Mouse (Mus musculus): ENCODE data around the gene Ifrd2. TPM values are rescaled to one million over a fixed set of nuclear protein-coding genes. Genes with fewer than 3 reads are reported as not detected.

The Ifrd2 gene
- polyA plus RNA-seq, 1 experiment from 2014 or later, result 40.2 TPM

DNA sequence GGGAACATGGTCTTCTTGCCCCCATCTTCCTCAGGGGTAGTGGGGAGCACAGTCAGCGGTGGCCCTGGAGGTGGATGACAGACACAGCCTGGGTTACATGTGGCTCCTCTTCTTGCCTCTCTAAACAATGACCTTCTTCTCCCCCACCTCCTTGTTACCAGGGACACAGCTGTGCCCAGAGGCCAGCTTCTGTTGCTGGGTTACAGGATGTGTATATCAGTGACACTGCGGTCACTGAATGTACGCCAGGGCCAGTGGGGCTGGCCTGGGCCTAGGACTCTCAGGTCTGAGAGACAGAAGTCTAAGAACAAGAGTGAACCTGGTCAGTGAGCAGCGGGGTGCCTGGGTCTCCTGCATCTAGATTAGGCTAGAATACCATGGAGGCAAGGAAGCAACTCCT, 27.6 kb downstream of the Ifrd2 start:
- H3K36me3 ChIP-seq, result peaks cover 65% of the 10 kb centered on the region

DNA sequence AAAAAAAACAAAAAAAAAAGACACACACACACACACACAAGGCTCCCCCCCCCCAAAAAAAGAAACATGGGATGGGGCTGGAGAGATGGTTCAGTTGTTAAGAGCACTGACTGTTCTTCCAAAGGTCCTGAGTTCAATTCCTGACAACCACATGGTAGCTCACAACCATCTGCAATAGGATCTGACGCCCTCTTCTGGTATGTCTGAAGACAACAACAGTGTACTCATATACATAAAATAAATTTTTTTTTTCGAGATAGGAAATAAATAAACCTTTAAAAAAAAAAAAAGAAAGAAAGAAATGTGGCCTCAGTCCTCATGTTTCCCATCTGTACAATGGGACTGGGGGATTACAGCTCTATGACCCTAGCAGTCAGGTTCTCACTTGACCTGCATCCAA, 30.0 kb downstream of the Ifrd2 start:
- Histone ChIP-seq H3K27ac (no peak overlapping the region), H3K36me3 (peaks cover 79% of the 10 kb centered on the region), H3K4me3 (replicated peaks) (no peak overlapping the region)

More for the DNA sequence above, 27.6 kb downstream of the Ifrd2 start:
- 87% methylated on average over 4 of the region's 4 CpGs for WGBS
- no peak overlapping the region for H3K4me3 ChIP-seq (replicated peaks)
- H3K27ac ChIP-seq, result no peak overlapping the region
- H3K4me1 ChIP-seq (replicated peaks), result peaks cover 33% of the 10 kb centered on the region
- H3K27me3 ChIP-seq, result no peaks in the 10 kb centered on the region
- H3K9ac ChIP-seq (replicated peaks), result no peak overlapping the region
- no peaks in the 10 kb centered on the region for H3K9me3 ChIP-seq
- ATAC-seq (ENCODE audit: insufficient number of reproducible peaks, insufficient read depth, low FRiP score, low TSS enrichment, low read depth), result no peak
- H3K4me2 ChIP-seq, result no peak overlapping the region

GRCm38 (mm10) chr9:107618098-107618497, 30.7 kb downstream of the Ifrd2 start:
- Histone ChIP-seq H3K9me3 (no peaks in the 10 kb centered on the region), H3K27me3 (no peaks in the 10 kb centered on the region), H3K4me1 (replicated peaks) (peaks cover 6% of the 10 kb centered on the region; the same call in 1 of the 2 replicates), H3K36me3 (peaks cover 85% of the 10 kb centered on the region), H3K4me2 (no peak overlapping the region), H3K9ac (replicated peaks) (no peak overlapping the region), H3K4me3 (replicated peaks) (no peak overlapping the region), H3K27ac (no peak overlapping the region)
- 94% methylated on average over 6 of the region's 6 CpGs for WGBS
- no peak for ATAC-seq (ENCODE audit: insufficient number of reproducible peaks, insufficient read depth, low FRiP score, low TSS enrichment, low read depth)

More for the DNA sequence above, 30.0 kb downstream of the Ifrd2 start:
- H3K4me2 ChIP-seq, result no peak overlapping the region
- H3K4me1 ChIP-seq (replicated peaks), result peaks cover 9% of the 10 kb centered on the region; the same call in 1 of the 2 replicates
- no peaks in the 10 kb centered on the region for H3K27me3 ChIP-seq
- no peak overlapping the region for H3K9ac ChIP-seq (replicated peaks)
- no peaks in the 10 kb centered on the region for H3K9me3 ChIP-seq
- 79% methylated on average over 2 of the region's 2 CpGs for WGBS
- no peak for ATAC-seq (ENCODE audit: insufficient number of reproducible peaks, insufficient read depth, low FRiP score, low TSS enrichment, low read depth)

DNA sequence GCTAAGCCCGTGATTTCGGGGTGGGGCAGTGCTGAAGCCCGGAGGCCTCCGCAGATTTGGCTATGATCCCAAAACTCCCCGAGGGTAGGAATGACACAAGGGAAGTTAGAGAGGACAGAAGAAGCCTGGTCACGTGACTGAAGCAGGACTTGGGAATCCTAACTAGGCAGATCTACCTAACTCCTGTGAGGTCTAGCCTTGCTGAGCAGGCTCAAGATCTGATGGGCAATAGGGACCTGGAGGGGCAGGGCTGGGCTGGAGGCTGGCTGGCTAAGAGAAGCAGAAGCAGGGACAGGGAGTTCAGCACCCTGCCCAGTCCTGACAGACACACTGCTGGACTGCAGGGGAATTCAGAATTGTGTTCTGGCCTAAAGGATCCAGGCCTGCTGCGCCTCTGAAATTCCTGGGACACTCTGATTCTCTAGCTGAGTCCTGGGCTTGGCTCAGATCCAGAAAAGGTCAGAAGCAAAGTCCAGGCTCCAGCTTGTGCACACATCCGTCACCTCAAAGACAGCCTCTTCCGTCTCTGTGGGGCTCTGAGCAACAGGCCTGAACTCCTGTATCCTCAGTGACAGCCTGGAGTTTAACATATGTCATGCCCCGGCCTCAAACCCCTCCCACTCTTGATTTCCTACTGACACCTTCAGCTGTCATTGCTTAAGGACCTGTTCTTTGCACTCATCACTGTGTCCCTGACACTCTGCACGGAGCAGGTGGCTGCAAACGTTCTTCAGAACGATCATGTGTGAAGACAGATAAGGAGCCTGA, 31.5 kb downstream of the Ifrd2 start:
- no peaks in the 10 kb centered on the region for H3K27me3 ChIP-seq
- 73% methylated on average over 13 of the region's 13 CpGs for WGBS
- 0 out of 2 replicates have a peak, but pooled peaks cover 3% of the 10 kb centered on the region for H3K4me1 ChIP-seq (replicated peaks)
- H3K4me3 ChIP-seq (replicated peaks), result no peak overlapping the region
- ATAC-seq (ENCODE audit: insufficient number of reproducible peaks, insufficient read depth, low FRiP score, low TSS enrichment, low read depth), result no peak
- H3K9ac ChIP-seq (replicated peaks), result no peak overlapping the region
- H3K4me2 ChIP-seq, result no peak overlapping the region
- H3K9me3 ChIP-seq, result no peaks in the 10 kb centered on the region
- H3K36me3 ChIP-seq, result peaks cover 87% of the 10 kb centered on the region
- H3K27ac ChIP-seq, result no peak overlapping the region; the same call in 1 of the 2 replicates

DNA sequence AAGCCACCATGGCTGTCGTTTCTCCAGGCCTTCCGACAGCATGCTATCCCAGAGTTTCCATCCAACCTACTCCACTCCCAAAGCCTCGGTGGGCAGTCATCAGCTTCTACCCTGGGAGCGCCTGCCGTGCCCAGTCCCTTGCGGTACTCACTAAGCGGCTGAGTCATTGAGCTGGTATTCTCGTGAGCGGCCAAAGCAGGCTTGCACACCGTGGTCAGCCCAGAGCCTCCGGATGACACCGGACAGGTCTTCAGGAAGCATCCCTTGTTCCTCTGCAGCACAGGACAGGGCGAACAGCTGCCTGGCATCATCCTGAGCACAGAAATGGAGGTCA, 32.1 kb downstream of the Ifrd2 start:
- Histone ChIP-seq H3K9me3 (no peaks in the 10 kb centered on the region), H3K4me1 (replicated peaks) (0 out of 2 replicates have a peak, but pooled peaks cover 3% of the 10 kb centered on the region), H3K27me3 (no peaks in the 10 kb centered on the region), H3K27ac (no peak overlapping the region; the same call in 1 of the 2 replicates), H3K9ac (replicated peaks) (no peak overlapping the region), H3K36me3 (peaks cover 87% of the 10 kb centered on the region), H3K4me2 (no peak overlapping the region), H3K4me3 (replicated peaks) (no peak overlapping the region)
- no peak for ATAC-seq (ENCODE audit: insufficient number of reproducible peaks, insufficient read depth, low FRiP score, low TSS enrichment, low read depth)
- WGBS, result 81% methylated on average over 13 of the region's 13 CpGs

GRCm38 (mm10) chr9:107620954-107621353, 33.5 kb downstream of the Ifrd2 start:
- no peak for ATAC-seq (ENCODE audit: insufficient number of reproducible peaks, insufficient read depth, low FRiP score, low TSS enrichment, low read depth)
- Histone ChIP-seq H3K4me1 (replicated peaks) (peaks cover 4% of the 10 kb centered on the region; the same call in 1 of the 2 replicates), H3K4me2 (no peak overlapping the region), H3K9ac (replicated peaks) (no peak overlapping the region), H3K4me3 (replicated peaks) (no peak overlapping the region), H3K9me3 (no peaks in the 10 kb centered on the region), H3K36me3 (peaks cover 87% of the 10 kb centered on the region), H3K27ac (no peak overlapping the region), H3K27me3 (no peaks in the 10 kb centered on the region)

DNA sequence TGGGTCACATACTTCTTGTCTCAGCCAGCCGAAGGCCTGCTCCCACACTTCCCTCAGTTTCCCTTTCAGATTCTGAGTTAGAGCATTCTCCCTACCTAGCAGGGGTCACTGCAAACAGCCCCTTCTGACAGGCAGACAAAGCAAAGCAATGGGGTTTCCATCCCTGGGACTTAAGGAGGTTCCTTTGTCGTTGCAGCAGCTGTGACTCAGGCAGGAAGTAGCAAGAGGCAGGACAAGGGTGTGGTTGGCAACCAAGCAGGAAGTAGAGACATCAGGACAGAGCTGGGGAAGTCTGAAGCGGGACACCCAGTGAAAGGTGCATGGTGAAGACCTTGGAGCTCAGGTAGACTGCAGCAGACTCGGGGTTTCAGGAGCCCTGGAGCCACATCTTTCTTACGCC, 37.1 kb downstream of the Ifrd2 start:
- peaks cover 39% of the 10 kb centered on the region for H3K4me1 ChIP-seq (replicated peaks)
- WGBS, result 81% methylated on average over 5 of the region's 5 CpGs
- no peak for ATAC-seq (ENCODE audit: insufficient number of reproducible peaks, insufficient read depth, low FRiP score, low TSS enrichment, low read depth)

GRCm38 (mm10) chr9:107624951-107625350, 37.5 kb downstream of the Ifrd2 start:
- 90% methylated on average over 3 of the region's 3 CpGs for WGBS
- Histone ChIP-seq H3K9ac (replicated peaks) (no peak overlapping the region), H3K27me3 (no peaks in the 10 kb centered on the region), H3K4me1 (replicated peaks) (peaks cover 41% of the 10 kb centered on the region), H3K27ac (peak overlapping the region; percentile 53; the same call in 1 of the 2 replicates), H3K36me3 (peaks cover 73% of the 10 kb centered on the region), H3K9me3 (no peaks in the 10 kb centered on the region), H3K4me3 (replicated peaks) (no peak overlapping the region), H3K4me2 (no peak overlapping the region)
- ATAC-seq (ENCODE audit: insufficient number of reproducible peaks, insufficient read depth, low FRiP score, low TSS enrichment, low read depth), result no peak

More for the DNA sequence above, 37.1 kb downstream of the Ifrd2 start:
- Histone ChIP-seq H3K27ac (peak overlapping the region; percentile 53; the same call in 1 of the 2 replicates), H3K27me3 (no peaks in the 10 kb centered on the region), H3K36me3 (peaks cover 77% of the 10 kb centered on the region), H3K4me3 (replicated peaks) (no peak overlapping the region), H3K9me3 (no peaks in the 10 kb centered on the region), H3K9ac (replicated peaks) (no peak overlapping the region), H3K4me2 (no peak overlapping the region)

DNA sequence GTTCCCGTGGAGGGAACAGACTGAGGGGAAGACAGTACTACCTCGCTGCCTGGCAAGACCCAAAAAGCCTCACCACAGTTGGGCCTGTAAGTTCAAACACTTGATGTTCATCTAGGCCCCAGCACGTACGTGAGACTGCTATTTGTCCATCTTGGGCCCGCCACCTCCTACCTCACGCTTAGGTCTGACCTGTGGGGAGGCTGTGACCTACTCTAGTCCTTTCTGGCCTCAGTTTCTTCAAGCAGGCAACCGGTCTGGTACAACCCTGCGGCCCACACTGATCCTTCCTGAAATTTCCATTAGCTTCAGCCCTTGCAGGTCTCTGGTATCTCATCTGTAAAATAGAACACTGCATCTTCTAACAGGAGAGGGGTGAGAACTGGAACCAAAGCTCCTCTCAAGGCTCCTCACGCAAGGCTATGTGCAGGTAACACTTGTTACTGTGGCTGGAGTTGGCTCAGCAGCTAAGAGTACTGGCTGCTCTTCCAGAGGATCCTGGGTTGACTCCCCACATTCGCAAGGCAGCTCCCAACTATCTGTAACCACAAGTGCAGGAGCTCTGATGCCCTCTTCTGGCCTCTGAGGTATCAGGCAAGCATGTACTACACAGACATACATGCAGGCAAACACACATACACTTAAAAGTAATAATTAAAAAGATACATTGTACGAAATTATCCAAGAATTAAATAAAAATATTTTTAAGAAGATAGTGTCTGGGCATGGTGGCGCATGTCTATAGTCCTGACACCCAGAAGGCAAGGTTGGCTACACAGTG, 38.1 kb downstream of the Ifrd2 start:
- Histone ChIP-seq H3K27ac (peak overlapping the region; percentile 94; the same call in 1 of the 2 replicates), H3K9me3 (no peaks in the 10 kb centered on the region), H3K4me2 (no peak overlapping the region), H3K36me3 (peaks cover 67% of the 10 kb centered on the region), H3K4me1 (replicated peaks) (peaks cover 47% of the 10 kb centered on the region), H3K9ac (replicated peaks) (no peak overlapping the region), H3K4me3 (replicated peaks) (no peak overlapping the region), H3K27me3 (no peaks in the 10 kb centered on the region)
- no peak for ATAC-seq (ENCODE audit: insufficient number of reproducible peaks, insufficient read depth, low FRiP score, low TSS enrichment, low read depth)
- 93% methylated on average over 12 of the region's 12 CpGs for WGBS

- peak overlapping the region; percentile 5; the same call in 1 of the 2 replicates for H3K4me3 ChIP-seq (replicated peaks)
- peak overlapping the region; percentile 94 for H3K27ac ChIP-seq
- no peak; the same call in 1 of the 2 replicates for ATAC-seq (ENCODE audit: insufficient number of reproducible peaks, insufficient read depth, low FRiP score, low TSS enrichment, low read depth)
- H3K4me1 ChIP-seq (replicated peaks), result peaks cover 54% of the 10 kb centered on the region
- peak overlapping the region; percentile 60 for H3K9ac ChIP-seq (replicated peaks)
- 44% methylated on average over 13 of the region's 15 CpGs for WGBS
- H3K36me3 ChIP-seq, result peaks cover 65% of the 10 kb centered on the region
- no peaks in the 10 kb centered on the region for H3K27me3 ChIP-seq
- peak overlapping the region; percentile 38 for H3K4me2 ChIP-seq
- no peaks in the 10 kb centered on the region for H3K9me3 ChIP-seq
Measured at GRCm38 (mm10) chr9:107626158-107626843, 38.9 kb downstream of the Ifrd2 start.

GRCm38 (mm10) chr9:107626844-107627277, 39.4 kb downstream of the Ifrd2 start:
- ATAC-seq (ENCODE audit: insufficient number of reproducible peaks, insufficient read depth, low FRiP score, low TSS enrichment, low read depth), result peak; percentile 75

More at GRCm38 (mm10) chr9:107626844-107627277, 39.4 kb downstream of the Ifrd2 start:
- H3K27me3 ChIP-seq, result no peaks in the 10 kb centered on the region
- peak overlapping the region; percentile 60 for H3K9ac ChIP-seq (replicated peaks)
- H3K4me3 ChIP-seq (replicated peaks), result peak overlapping the region; percentile 5; the same call in 1 of the 2 replicates
- 0% methylated on average over 2 of the region's 2 CpGs for WGBS
- peaks cover 60% of the 10 kb centered on the region for H3K4me1 ChIP-seq (replicated peaks)
- H3K36me3 ChIP-seq, result peaks cover 64% of the 10 kb centered on the region
- no peaks in the 10 kb centered on the region for H3K9me3 ChIP-seq
- peak overlapping the region; percentile 94 for H3K27ac ChIP-seq
- peak overlapping the region; percentile 38 for H3K4me2 ChIP-seq

All from limb, embryonic 12.5 days (tissue).